Mouse (Mus musculus): ENCODE data around the gene Myo16. TPM values are rescaled to one million over a fixed set of nuclear protein-coding genes. Genes with fewer than 3 reads are reported as not detected.

Gene Myo16
- polyA plus RNA-seq, 1 experiment from 2014 or later, result 0.34 TPM

- no peak overlapping the region for H3K4me2 ChIP-seq (ENCODE audit: low read length)
- H3K4me1 ChIP-seq (ENCODE audit: control insufficient read depth in 2 of 2, insufficient read depth in 2 of 2, low read length in 2 of 2), result 0 out of 4 replicates have a peak, but pooled peaks cover 0 to 3% of the 10 kb centered on the region in 2 experiments
- WGBS, result 79% methylated on average over 6 of the region's 6 CpGs
- no peaks in the 10 kb centered on the region for H3K27me3 ChIP-seq (ENCODE audit: control insufficient read depth, insufficient read depth, low read length)
- H3K9me3 ChIP-seq (ENCODE audit: control insufficient read depth, low read length), result no peaks in the 10 kb centered on the region
- H3K36me3 ChIP-seq (ENCODE audit: control insufficient read depth, insufficient read depth, low read length), result no peaks in the 10 kb centered on the region
- H3K9ac ChIP-seq (ENCODE audit: low read length), result no peak overlapping the region
- no peak overlapping the region for H3K4me3 ChIP-seq (ENCODE audit: control insufficient read depth in 1 of 2, insufficient read depth in 1 of 2, low read depth in 1 of 2, low read length in 2 of 2)
- ATAC-seq (ENCODE audit: insufficient number of reproducible peaks, insufficient read depth, low FRiP score, low read depth), result no peak
- no peak overlapping the region for H3K27ac ChIP-seq (replicated peaks in 1 of 2; ENCODE audit: control insufficient read depth in 1 of 2, insufficient read depth in 1 of 2, low read depth in 2 of 2, low read length in 2 of 2)
These were observed 153.6 kb downstream of the Myo16 start for GRCm38 (mm10) chr8:10307345-10307744.

GRCm38 (mm10) chr8:10307770-10308476 is 154.2 kb downstream of the Myo16 start:
- Histone ChIP-seq H3K4me1 (ENCODE audit: control insufficient read depth in 2 of 2, insufficient read depth in 2 of 2, low read length in 2 of 2) (0 out of 4 replicates have a peak, but pooled peaks cover 0 to 3% of the 10 kb centered on the region in 2 experiments), H3K9ac (ENCODE audit: low read length) (no peak overlapping the region), H3K36me3 (ENCODE audit: control insufficient read depth, insufficient read depth, low read length) (no peaks in the 10 kb centered on the region), H3K27ac (replicated peaks in 1 of 2; ENCODE audit: control insufficient read depth in 1 of 2, insufficient read depth in 1 of 2, low read depth in 2 of 2, low read length in 2 of 2) (no peak overlapping the region), H3K4me3 (ENCODE audit: control insufficient read depth in 1 of 2, insufficient read depth in 1 of 2, low read depth in 1 of 2, low read length in 2 of 2) (no peak overlapping the region), H3K4me2 (ENCODE audit: low read length) (no peak overlapping the region), H3K27me3 (ENCODE audit: control insufficient read depth, insufficient read depth, low read length) (no peaks in the 10 kb centered on the region), H3K9me3 (ENCODE audit: control insufficient read depth, low read length) (no peaks in the 10 kb centered on the region)
- no peak for ATAC-seq (ENCODE audit: insufficient number of reproducible peaks, insufficient read depth, low FRiP score, low read depth)
- WGBS, result 44% methylated on average over 12 of the region's 12 CpGs

GRCm38 (mm10) chr8:10310470-10310869 is 156.8 kb downstream of the Myo16 start:
- 76% methylated on average over 2 of the region's 2 CpGs for WGBS
- Histone ChIP-seq H3K27ac (replicated peaks in 1 of 2; ENCODE audit: control insufficient read depth in 1 of 2, insufficient read depth in 1 of 2, low read depth in 2 of 2, low read length in 2 of 2) (no peak overlapping the region), H3K36me3 (ENCODE audit: control insufficient read depth, insufficient read depth, low read length) (no peaks in the 10 kb centered on the region), H3K9me3 (ENCODE audit: control insufficient read depth, low read length) (no peaks in the 10 kb centered on the region), H3K27me3 (ENCODE audit: control insufficient read depth, insufficient read depth, low read length) (no peaks in the 10 kb centered on the region), H3K4me3 (ENCODE audit: control insufficient read depth in 1 of 2, insufficient read depth in 1 of 2, low read depth in 1 of 2, low read length in 2 of 2) (no peak overlapping the region), H3K4me2 (ENCODE audit: low read length) (no peak overlapping the region), H3K9ac (ENCODE audit: low read length) (no peak overlapping the region), H3K4me1 (ENCODE audit: control insufficient read depth in 2 of 2, insufficient read depth in 2 of 2, low read length in 2 of 2) (no peaks in the 10 kb centered on the region)
- no peak for ATAC-seq (ENCODE audit: insufficient number of reproducible peaks, insufficient read depth, low FRiP score, low read depth)

DNA sequence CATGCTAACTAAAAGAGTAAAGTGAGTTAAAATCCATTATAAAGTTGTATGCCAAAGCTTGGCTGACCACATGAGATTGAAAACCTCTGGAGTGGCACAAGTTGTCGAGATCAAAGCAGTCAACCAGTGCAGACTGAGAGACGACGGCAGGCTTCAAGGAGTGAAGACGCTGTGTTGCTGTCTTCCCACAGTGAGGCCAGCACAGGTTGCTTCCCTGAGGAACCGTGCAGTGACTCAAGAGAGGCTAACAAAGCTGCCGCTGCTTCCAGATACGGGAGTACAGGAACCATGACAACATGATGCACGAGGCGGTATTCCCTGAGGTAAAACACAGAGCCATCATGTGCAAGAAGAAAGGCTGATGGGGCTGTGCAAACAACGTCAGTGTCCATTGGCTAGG is 158.6 kb downstream of the Myo16 start:
- Histone ChIP-seq H3K27ac (replicated peaks in 1 of 2; ENCODE audit: control insufficient read depth in 1 of 2, insufficient read depth in 1 of 2, low read depth in 2 of 2, low read length in 2 of 2) (no peak overlapping the region), H3K4me1 (ENCODE audit: control insufficient read depth in 2 of 2, insufficient read depth in 2 of 2, low read length in 2 of 2) (no peaks in the 10 kb centered on the region), H3K9me3 (ENCODE audit: control insufficient read depth, low read length) (no peaks in the 10 kb centered on the region), H3K27me3 (ENCODE audit: control insufficient read depth, insufficient read depth, low read length) (no peaks in the 10 kb centered on the region), H3K4me3 (ENCODE audit: control insufficient read depth in 1 of 2, insufficient read depth in 1 of 2, low read depth in 1 of 2, low read length in 2 of 2) (no peak overlapping the region), H3K9ac (ENCODE audit: low read length) (no peak overlapping the region), H3K4me2 (ENCODE audit: low read length) (no peak overlapping the region), H3K36me3 (ENCODE audit: control insufficient read depth, insufficient read depth, low read length) (no peaks in the 10 kb centered on the region)
- WGBS, result 76% methylated on average over 10 of the region's 10 CpGs
- ATAC-seq (ENCODE audit: insufficient number of reproducible peaks, insufficient read depth, low FRiP score, low read depth), result no peak

DNA sequence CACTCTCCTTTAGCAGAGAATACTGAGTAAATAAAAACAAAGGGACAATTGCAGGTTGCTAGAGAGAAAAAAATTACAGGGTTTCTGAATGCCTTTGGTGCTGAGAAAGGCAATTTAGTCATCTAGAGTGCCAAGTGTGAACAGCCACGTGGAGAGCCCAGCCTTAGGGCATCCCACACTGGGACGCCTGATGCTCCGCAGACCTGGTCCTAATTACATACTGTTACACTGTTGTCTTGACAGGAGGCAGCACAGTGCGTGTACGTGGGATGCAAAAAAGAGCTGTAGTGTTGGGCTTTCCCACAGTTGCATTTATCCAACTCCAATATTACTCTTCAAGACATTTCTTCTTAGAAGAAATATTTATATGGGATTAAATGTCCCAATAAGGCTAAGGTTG is 162.5 kb downstream of the Myo16 start:
- 71% methylated on average over 5 of the region's 5 CpGs for WGBS

DNA sequence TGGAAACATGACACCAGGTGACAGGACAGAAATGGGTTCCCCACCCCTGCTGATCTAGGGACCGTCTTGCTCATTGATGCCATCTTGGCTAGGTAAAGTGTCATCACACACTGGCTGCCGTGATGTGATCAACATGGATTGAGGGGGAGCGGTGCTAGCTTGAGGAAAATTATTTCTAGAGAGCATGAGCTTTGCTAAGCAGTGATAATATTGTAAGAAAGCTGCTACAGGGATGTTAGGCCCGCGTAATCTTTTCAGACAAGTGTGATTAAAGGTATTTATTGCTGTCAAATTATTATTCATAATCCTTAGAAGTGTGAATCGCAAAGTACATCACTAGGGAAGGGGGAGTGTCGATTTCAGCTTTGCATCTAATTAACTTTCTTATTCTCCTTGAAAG is 164.4 kb downstream of the Myo16 start:
- no peaks in the 10 kb centered on the region for H3K9me3 ChIP-seq (ENCODE audit: control insufficient read depth, low read length)

More for the DNA sequence above, 162.5 kb downstream of the Myo16 start:
- no peaks in the 10 kb centered on the region for H3K9me3 ChIP-seq (ENCODE audit: control insufficient read depth, low read length)
- H3K36me3 ChIP-seq (ENCODE audit: control insufficient read depth, insufficient read depth, low read length), result no peaks in the 10 kb centered on the region
- H3K4me1 ChIP-seq (ENCODE audit: control insufficient read depth in 2 of 2, insufficient read depth in 2 of 2, low read length in 2 of 2), result no peaks in the 10 kb centered on the region
- no peak overlapping the region for H3K27ac ChIP-seq (replicated peaks in 1 of 2; ENCODE audit: control insufficient read depth in 1 of 2, insufficient read depth in 1 of 2, low read depth in 2 of 2, low read length in 2 of 2)
- no peaks in the 10 kb centered on the region for H3K27me3 ChIP-seq (ENCODE audit: control insufficient read depth, insufficient read depth, low read length)
- no peak overlapping the region for H3K4me3 ChIP-seq (ENCODE audit: control insufficient read depth in 1 of 2, insufficient read depth in 1 of 2, low read depth in 1 of 2, low read length in 2 of 2)
- H3K9ac ChIP-seq (ENCODE audit: low read length), result no peak overlapping the region
- no peak overlapping the region for H3K4me2 ChIP-seq (ENCODE audit: low read length)
- no peak for ATAC-seq (ENCODE audit: insufficient number of reproducible peaks, insufficient read depth, low FRiP score, low read depth)

DNA sequence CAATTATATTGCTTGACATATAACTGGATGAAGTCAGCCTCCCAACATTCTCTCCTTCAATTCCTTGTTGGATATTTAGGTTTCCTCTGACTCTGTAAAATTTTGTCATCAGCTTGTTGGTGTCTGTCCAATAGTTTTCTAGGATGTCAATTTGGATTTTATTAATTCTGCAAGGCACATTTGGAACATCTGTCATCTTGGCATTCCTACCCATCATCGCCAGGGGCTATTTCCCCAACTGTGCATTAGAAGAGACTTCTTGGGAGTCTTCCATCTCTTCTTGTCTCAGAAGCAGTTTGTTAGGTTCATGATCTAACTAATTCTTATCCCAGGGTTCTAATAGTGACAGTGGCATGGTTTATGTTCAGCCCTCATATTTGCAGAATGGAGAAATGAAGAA is 196.7 kb downstream of the Myo16 start:
- 83% methylated on average over 1 of the region's 1 CpGs for WGBS
- Histone ChIP-seq H3K36me3 (ENCODE audit: control insufficient read depth, insufficient read depth, low read length) (no peaks in the 10 kb centered on the region), H3K4me2 (ENCODE audit: low read length) (no peak overlapping the region), H3K4me3 (ENCODE audit: control insufficient read depth in 1 of 2, insufficient read depth in 1 of 2, low read depth in 1 of 2, low read length in 2 of 2) (no peak overlapping the region), H3K4me1 (ENCODE audit: control insufficient read depth in 2 of 2, insufficient read depth in 2 of 2, low read length in 2 of 2) (no peaks in the 10 kb centered on the region), H3K9ac (ENCODE audit: low read length) (no peak overlapping the region), H3K27me3 (ENCODE audit: control insufficient read depth, insufficient read depth, low read length) (no peaks in the 10 kb centered on the region), H3K9me3 (ENCODE audit: control insufficient read depth, low read length) (no peaks in the 10 kb centered on the region), H3K27ac (replicated peaks in 1 of 2; ENCODE audit: control insufficient read depth in 1 of 2, insufficient read depth in 1 of 2, low read depth in 2 of 2, low read length in 2 of 2) (no peak overlapping the region)
- no peak for ATAC-seq (ENCODE audit: insufficient number of reproducible peaks, insufficient read depth, low FRiP score, low read depth)

More for the DNA sequence above, 164.4 kb downstream of the Myo16 start:
- 78% methylated on average over 7 of the region's 7 CpGs for WGBS
- Histone ChIP-seq H3K27me3 (ENCODE audit: control insufficient read depth, insufficient read depth, low read length) (no peaks in the 10 kb centered on the region), H3K36me3 (ENCODE audit: control insufficient read depth, insufficient read depth, low read length) (no peaks in the 10 kb centered on the region), H3K4me3 (ENCODE audit: control insufficient read depth in 1 of 2, insufficient read depth in 1 of 2, low read depth in 1 of 2, low read length in 2 of 2) (no peak overlapping the region), H3K27ac (replicated peaks in 1 of 2; ENCODE audit: control insufficient read depth in 1 of 2, insufficient read depth in 1 of 2, low read depth in 2 of 2, low read length in 2 of 2) (no peak overlapping the region), H3K4me1 (ENCODE audit: control insufficient read depth in 2 of 2, insufficient read depth in 2 of 2, low read length in 2 of 2) (no peaks in the 10 kb centered on the region), H3K4me2 (ENCODE audit: low read length) (no peak overlapping the region), H3K9ac (ENCODE audit: low read length) (no peak overlapping the region)
- ATAC-seq (ENCODE audit: insufficient number of reproducible peaks, insufficient read depth, low FRiP score, low read depth), result no peak

GRCm38 (mm10) chr8:10358711-10359110 is 205.0 kb downstream of the Myo16 start:
- ATAC-seq (ENCODE audit: insufficient number of reproducible peaks, insufficient read depth, low FRiP score, low read depth), result no peak
- Histone ChIP-seq H3K4me1 (ENCODE audit: control insufficient read depth in 2 of 2, insufficient read depth in 2 of 2, low read length in 2 of 2) (peaks cover 3 to 4% of the 10 kb centered on the region in 2 experiments; a peak in 3 of 4 replicates), H3K9me3 (ENCODE audit: control insufficient read depth, low read length) (peaks cover 7% of the 10 kb centered on the region; the same call in 1 of the 2 replicates), H3K4me3 (ENCODE audit: control insufficient read depth in 1 of 2, insufficient read depth in 1 of 2, low read depth in 1 of 2, low read length in 2 of 2) (no peak overlapping the region), H3K9ac (ENCODE audit: low read length) (no peak overlapping the region), H3K27ac (replicated peaks in 1 of 2; ENCODE audit: control insufficient read depth in 1 of 2, insufficient read depth in 1 of 2, low read depth in 2 of 2, low read length in 2 of 2) (no peak overlapping the region), H3K4me2 (ENCODE audit: low read length) (no peak overlapping the region), H3K27me3 (ENCODE audit: control insufficient read depth, insufficient read depth, low read length) (no peaks in the 10 kb centered on the region), H3K36me3 (ENCODE audit: control insufficient read depth, insufficient read depth, low read length) (no peaks in the 10 kb centered on the region)
- 79% methylated on average over 4 of the region's 4 CpGs for WGBS

Data from heart, embryonic 14.5 days (tissue).